Mouse (Mus musculus): ENCODE results near the gene Kmt2e.
A peak's percentile ranks its signal among the peaks of the same experiment; 100 is the strongest.

DNA sequence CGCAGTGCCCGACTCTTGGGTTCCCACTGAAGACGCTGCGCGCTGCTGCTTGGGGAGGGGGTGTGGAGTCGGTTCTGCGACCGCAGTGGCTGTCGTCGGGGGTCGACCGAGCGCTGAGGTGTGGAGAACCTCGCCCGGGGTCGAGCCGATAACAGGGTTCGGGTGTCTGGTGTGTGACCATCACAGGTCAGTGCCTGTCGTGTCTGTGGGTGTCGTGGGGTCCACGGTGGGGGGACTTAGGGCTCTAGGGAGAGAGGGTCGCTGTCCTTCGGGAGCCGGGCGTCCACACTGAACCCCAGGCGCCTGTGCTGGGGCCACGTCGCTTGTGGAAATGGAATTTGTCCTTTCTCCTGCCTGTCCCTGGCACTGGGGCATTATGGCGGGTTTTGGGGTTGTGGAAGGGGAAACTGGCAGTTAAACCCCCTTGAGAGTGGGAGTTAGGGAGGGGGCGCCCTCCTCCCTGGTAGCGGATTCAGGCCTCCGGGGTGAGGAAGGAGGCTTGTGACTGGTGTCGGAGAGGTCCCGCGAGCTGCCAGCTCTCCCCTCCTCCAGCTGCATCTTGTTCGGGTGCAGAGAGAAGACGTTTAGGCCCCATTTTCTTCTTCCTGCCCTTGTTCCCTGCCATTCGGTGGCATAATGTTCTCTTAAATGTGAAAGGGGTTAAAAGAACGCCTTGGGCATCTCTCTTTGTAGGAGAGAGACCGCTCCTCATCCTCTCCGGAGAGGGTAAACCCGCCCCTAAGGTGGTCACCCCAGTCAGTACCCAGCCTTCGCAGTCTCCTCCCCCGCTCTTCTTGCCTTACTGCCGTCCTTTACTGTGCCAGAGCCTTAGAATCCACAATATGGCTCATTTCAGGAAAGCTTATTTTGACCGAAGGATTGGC lies 599 bp downstream of the Kmt2e start:
- TF ChIP-seq ZNF384 (IDR thresholded peaks at IDR 0.05; ENCODE audit: low read depth, low read length), result no peak
- no peak; the same call in 1 of the 2 replicates for TF ChIP-seq MXI1 (IDR thresholded peaks at IDR 0.05; ENCODE audit: low read depth, low read length)
- no peak for TF ChIP-seq GATA1 (IDR thresholded peaks at IDR 0.05; ENCODE audit: low read depth, low read length)
- no peak for TF ChIP-seq USF1 (IDR thresholded peaks at IDR 0.05; ENCODE audit: low read depth, low read length)
- no peak for TF ChIP-seq POLR2AphosphoS5 (IDR thresholded peaks at IDR 0.05; ENCODE audit: borderline replicate concordance, low read depth, low read length)
- peak; percentile 40; the same call in 1 of the 2 replicates for TF ChIP-seq ZMIZ1 (IDR thresholded peaks at IDR 0.05; ENCODE audit: low read depth, low read length)
- 0 out of 6 replicates have a peak, but pooled peaks of 1 of the 3 experiments have one; percentile 1 for TF ChIP-seq CTCF (IDR thresholded peaks at IDR 0.05 in 2 of 3, conservative IDR thresholded peaks at IDR 0.05 in 1 of 3; ENCODE audit: control insufficient read depth in 1 of 3, insufficient read depth in 1 of 3, low read depth in 2 of 3, low read length in 3 of 3, poor library complexity in 1 of 3, severe bottlenecking in 1 of 3)
- no peak for TF ChIP-seq EP300 (IDR thresholded peaks at IDR 0.05; ENCODE audit: low read depth in 1 of 2, low read length in 2 of 2)
- peak; percentile 24 to 42; a peak in 3 of 4 replicates for TF ChIP-seq POLR2A (IDR thresholded peaks at IDR 0.05; ENCODE audit: control insufficient read depth in 1 of 2, insufficient read depth in 1 of 2, low read depth in 1 of 2, low read length in 2 of 2, poor library complexity in 1 of 2)
- no peak; the same call in 1 of the 2 replicates for TF ChIP-seq SIN3A (IDR thresholded peaks at IDR 0.05; ENCODE audit: low read length)
- no peak for TF ChIP-seq USF2 (IDR thresholded peaks at IDR 0.05; ENCODE audit: borderline replicate concordance in 1 of 2, insufficient read depth in 1 of 2, low read depth in 1 of 2, low read length in 2 of 2)
